Mouse (Mus musculus) midbrain, postnatal 0 days (tissue): ENCODE measurements around the gene Tns1. TPM values are rescaled to one million over a fixed set of nuclear protein-coding genes. Genes with fewer than 3 reads are reported as not detected.

ENCODE experiments used
- ATAC-seq: fragments of 200-750 bp; cut with Nextera tagmentation; 2 replicates; pipeline ENCODE4 v1.8.0; 2017; ENCODE audit warnings: moderate number of reproducible peaks, mild to moderate bottlenecking, moderate TSS enrichment, moderate library complexity; ENCODE audit not compliant: low FRiP score
- DNase-seq: peaks from one replicate; pipeline ENCODE4 v3.0.0-alpha.2; 2015; ENCODE audit warnings: low spot score
- H3K27ac ChIP-seq: fragments of 300-500 bp; sonication (generic); 2 replicates; pipeline ENCODE4 v1.5.1; 2014; ENCODE audit warnings: low read depth, mild to moderate bottlenecking, low read length, mixed read lengths
- H3K27me3 ChIP-seq: fragments of 300-500 bp; sonication (generic); 2 replicates; pipeline ENCODE4 v1.6.1; 2014; ENCODE audit warnings: low read length, control low read depth, mixed read lengths; ENCODE audit not compliant: insufficient read depth
- H3K36me3 ChIP-seq: fragments of 300-500 bp; sonication (generic); 2 replicates; pipeline ENCODE4 v1.6.1; 2014; ENCODE audit warnings: low read length, control low read depth, mixed read lengths; ENCODE audit not compliant: insufficient read depth
- H3K4me1 ChIP-seq: fragments of 300-500 bp; sonication (generic); 2 replicates; pipeline ENCODE4 v1.6.1; 2014; ENCODE audit warnings: mild to moderate bottlenecking, control low read depth, antibody characterized with exemption, low read length, mixed read lengths; ENCODE audit not compliant: insufficient read depth
- H3K4me2 ChIP-seq: fragments of 300-500 bp; sonication (generic); 2 replicates; pipeline ENCODE4 v1.6.1; 2014; ENCODE audit warnings: low read depth, mild to moderate bottlenecking, low read length, mixed read lengths; ENCODE audit not compliant: poor library complexity, severe bottlenecking
- H3K4me3 ChIP-seq: fragments of 300-500 bp; sonication (generic); 2 replicates; pipeline ENCODE4 v1.5.1; 2014; ENCODE audit warnings: low read depth, mild to moderate bottlenecking, low read length, moderate library complexity
- H3K9ac ChIP-seq: fragments of 300-500 bp; sonication (generic); replicated peaks from 2 replicates; pipeline ENCODE4 v1.6.1; 2014; ENCODE audit warnings: mild to moderate bottlenecking, low read length, moderate library complexity, mixed read lengths; ENCODE audit not compliant: poor library complexity, severe bottlenecking
- H3K9me3 ChIP-seq: fragments of 300-500 bp; sonication (generic); 2 replicates; pipeline ENCODE4 v1.6.1; 2016; ENCODE audit warnings: low read length, control low read depth
- CTCF ChIP-seq: IDR thresholded peaks from 2 replicates; pipeline ENCODE4 v1.5.1; 2016; ENCODE audit warnings: antibody characterized with exemption, mild to moderate bottlenecking
- WGBS: fragments of 180-500 bp; shearing (Covaris S2); extraction: QIAGEN DNeasy Blood & Tissue Kit; methylation state at CpG from one replicate; pipeline ENCODE4 v1.1.7; 2014; 5-methylcytosine and 5-hydroxymethylcytosine counted together
- polyA plus RNA-seq: library from polyadenylated mRNA; unstranded; fragments of >200 nt; fragmentation: Nextera tagmentation; extraction: Ambion mirVana; gene quantifications from 2 replicates; pipeline ENCODE4 v1.2.1, GENCODE M21; 2015
- total RNA-seq: library from RNA; depleted of rRNA; stranded (reverse); fragments of >200 nt; gene quantifications from 2 replicates; pipeline ENCODE4 v1.2.3, GENCODE M21; 2014

Gene Tns1
- total and polyA plus RNA-seq, 2 experiments from 2014 or later, result 9.8 to 31.5 TPM

GRCm38 (mm10) chr1:74008498-74008897 lies 115.8 kb downstream of the Tns1 start:
- TF ChIP-seq CTCF, result no peak
- Histone ChIP-seq H3K4me1 (no peaks in the 10 kb centered on the region), H3K27me3 (no peaks in the 10 kb centered on the region), H3K4me2 (no peak overlapping the region), H3K9me3 (no peaks in the 10 kb centered on the region), H3K4me3 (no peak overlapping the region), H3K27ac (no peak overlapping the region), H3K9ac (no peak overlapping the region), H3K36me3 (no peaks in the 10 kb centered on the region)
- ATAC-seq (no peak), DNase-seq (no peak)
- 73% methylated on average over 5 of the region's 5 CpGs for WGBS

- H3K27ac ChIP-seq, result no peak overlapping the region
- no peak for TF ChIP-seq CTCF
- no peak for DNase-seq
- H3K4me1 ChIP-seq, result no peaks in the 10 kb centered on the region
- no peaks in the 10 kb centered on the region for H3K36me3 ChIP-seq
- H3K4me3 ChIP-seq, result no peak overlapping the region
- H3K9me3 ChIP-seq, result no peaks in the 10 kb centered on the region
- H3K9ac ChIP-seq, result no peak overlapping the region
- H3K27me3 ChIP-seq, result no peaks in the 10 kb centered on the region
- H3K4me2 ChIP-seq, result no peak overlapping the region
- 69% methylated on average over 7 of the region's 7 CpGs for WGBS
- no peak for ATAC-seq
Measured at GRCm38 (mm10) chr1:74007398-74008050, 116.7 kb downstream of the Tns1 start.

GRCm38 (mm10) chr1:74005020-74005419 lies 119.2 kb downstream of the Tns1 start:
- no peak for DNase-seq
- Histone ChIP-seq H3K27me3 (no peaks in the 10 kb centered on the region), H3K4me1 (no peaks in the 10 kb centered on the region), H3K9me3 (no peaks in the 10 kb centered on the region), H3K36me3 (no peaks in the 10 kb centered on the region), H3K4me2 (no peak overlapping the region), H3K27ac (no peak overlapping the region), H3K4me3 (no peak overlapping the region), H3K9ac (no peak overlapping the region)
- WGBS, result 83% methylated on average over 3 of the region's 3 CpGs
- no peak for ATAC-seq
- no peak for TF ChIP-seq CTCF

- DNase-seq (no peak), ATAC-seq (no peak)
- H3K4me1 ChIP-seq, result no peaks in the 10 kb centered on the region
- no peak overlapping the region for H3K4me3 ChIP-seq
- no peak for TF ChIP-seq CTCF
- no peak overlapping the region for H3K27ac ChIP-seq
- no peaks in the 10 kb centered on the region for H3K9me3 ChIP-seq
- no peak overlapping the region for H3K9ac ChIP-seq
- H3K4me2 ChIP-seq, result no peak overlapping the region
- WGBS, result 76% methylated on average over 2 of the region's 2 CpGs
- H3K36me3 ChIP-seq, result no peaks in the 10 kb centered on the region
- H3K27me3 ChIP-seq, result no peaks in the 10 kb centered on the region
Measured at GRCm38 (mm10) chr1:74003723-74004122, 120.5 kb downstream of the Tns1 start.

GRCm38 (mm10) chr1:74001449-74001820 lies 122.8 kb downstream of the Tns1 start:
- no peaks in the 10 kb centered on the region for H3K36me3 ChIP-seq
- H3K27ac ChIP-seq, result no peak overlapping the region
- H3K9ac ChIP-seq, result no peak overlapping the region
- H3K4me3 ChIP-seq, result no peak overlapping the region
- TF ChIP-seq CTCF, result no peak
- DNase-seq (no peak), ATAC-seq (no peak)
- no peaks in the 10 kb centered on the region for H3K9me3 ChIP-seq
- no peaks in the 10 kb centered on the region for H3K4me1 ChIP-seq
- H3K4me2 ChIP-seq, result no peak overlapping the region
- H3K27me3 ChIP-seq, result no peaks in the 10 kb centered on the region
- 81% methylated on average over 10 of the region's 10 CpGs for WGBS

- DNase-seq (no peak), ATAC-seq (no peak)
- H3K9me3 ChIP-seq, result no peaks in the 10 kb centered on the region
- no peak overlapping the region for H3K9ac ChIP-seq
- no peaks in the 10 kb centered on the region for H3K4me1 ChIP-seq
- no peaks in the 10 kb centered on the region for H3K27me3 ChIP-seq
- TF ChIP-seq CTCF, result no peak
- no peaks in the 10 kb centered on the region for H3K36me3 ChIP-seq
- no peak overlapping the region for H3K4me2 ChIP-seq
- H3K27ac ChIP-seq, result no peak overlapping the region
- WGBS, result 96% methylated on average over 2 of the region's 2 CpGs
- no peak overlapping the region for H3K4me3 ChIP-seq
Measured at GRCm38 (mm10) chr1:74000810-74001448, 123.3 kb downstream of the Tns1 start.
